Mouse (Mus musculus) stomach, embryonic 15.5 days (tissue): ENCODE measurements at regions not wholly inside any gene's neighbourhood (a gene's known extent, or its start where the extent isn't known, plus 50 kb on each side); places are given as distances from the start of the nearest gene placed in this dataset. TPM values are rescaled to one million over a fixed set of nuclear protein-coding genes. Genes with fewer than 3 reads are reported as not detected.

Source experiments
- ATAC-seq: fragments of 200-750 bp; cut with Nextera tagmentation; 2 replicates; pipeline ENCODE4 v1.8.0; 2017; ENCODE audit warnings: low read depth, moderate number of reproducible peaks, moderate TSS enrichment; ENCODE audit not compliant: insufficient read depth, low FRiP score
- H3K27ac ChIP-seq: fragments of 300-500 bp; sonication (generic); 2 replicates; pipeline ENCODE4 v1.5.1; 2015; ENCODE audit warnings: mild to moderate bottlenecking, inconsistent platforms
- H3K27me3 ChIP-seq: fragments of 300-500 bp; sonication (generic); replicated peaks from 2 replicates; pipeline ENCODE4 v1.6.1; 2015; ENCODE audit warnings: inconsistent platforms
- H3K36me3 ChIP-seq: fragments of 300-500 bp; sonication (generic); 2 replicates; pipeline ENCODE4 v1.6.1; 2015; ENCODE audit warnings: inconsistent platforms
- H3K4me1 ChIP-seq: fragments of 300-500 bp; sonication (generic); 2 replicates; pipeline ENCODE4 v1.6.1; 2015; ENCODE audit warnings: inconsistent platforms
- H3K4me2 ChIP-seq: fragments of 300-500 bp; sonication (generic); 2 replicates; pipeline ENCODE4 v1.6.1; 2015; ENCODE audit warnings: mild to moderate bottlenecking, inconsistent platforms
- H3K4me3 ChIP-seq: fragments of 300-500 bp; sonication (generic); replicated peaks from 2 replicates; pipeline ENCODE4 v1.5.1; 2015; ENCODE audit warnings: inconsistent platforms
- H3K9ac ChIP-seq: fragments of 300-500 bp; sonication (generic); 2 replicates; pipeline ENCODE4 v1.6.1; 2015; ENCODE audit warnings: inconsistent platforms
- H3K9me3 ChIP-seq: fragments of 300-500 bp; sonication (generic); 2 replicates; pipeline ENCODE4 v1.6.1; 2016; ENCODE audit warnings: inconsistent platforms
- WGBS: fragments of 180-500 bp; shearing (Covaris S2); methylation state at CpG from one replicate; pipeline ENCODE4 v1.1.7; 2015; 5-methylcytosine and 5-hydroxymethylcytosine counted together
- microRNA-seq: library from miRNA; unstranded; fragments of <30 nt; microRNA quantifications from one replicate; pipeline ENCODE4, GENCODE M21; 2016

GRCm38 (mm10) chr13:98546116-98546515, 54.3 kb upstream of the Gm10320 start:
- Histone ChIP-seq H3K4me3 (no peak overlapping the region), H3K36me3 (no peaks in the 10 kb centered on the region), H3K27ac (no peak overlapping the region), H3K4me1 (no peaks in the 10 kb centered on the region), H3K9me3 (no peaks in the 10 kb centered on the region), H3K27me3 (no peaks in the 10 kb centered on the region), H3K9ac (no peak overlapping the region), H3K4me2 (no peak overlapping the region)
- no peak for ATAC-seq
- 52% methylated on average over 5 of the region's 5 CpGs for WGBS

GRCm38 (mm10) chr13:98545398-98545797, 53.6 kb upstream of the Gm10320 start:
- no peak for ATAC-seq
- H3K4me3 ChIP-seq = no peak overlapping the region
- 73% methylated on average over 5 of the region's 5 CpGs for WGBS

GRCm38 (mm10) chr13:98544051-98544450, 52.2 kb upstream of the Gm10320 start:
- no peak overlapping the region for H3K9ac ChIP-seq
- H3K27ac ChIP-seq = no peak overlapping the region
- H3K36me3 ChIP-seq = no peaks in the 10 kb centered on the region
- H3K9me3 ChIP-seq = no peaks in the 10 kb centered on the region
- H3K4me3 ChIP-seq = no peak overlapping the region
- H3K27me3 ChIP-seq = no peaks in the 10 kb centered on the region
- no peak for ATAC-seq
- no peak overlapping the region for H3K4me2 ChIP-seq
- no peaks in the 10 kb centered on the region for H3K4me1 ChIP-seq
- WGBS = 90% methylated on average over 10 of the region's 10 CpGs

More at GRCm38 (mm10) chr13:98545398-98545797, 53.6 kb upstream of the Gm10320 start:
- H3K9me3 ChIP-seq = no peaks in the 10 kb centered on the region
- no peak overlapping the region; the same call in 1 of the 2 replicates for H3K27ac ChIP-seq
- no peak overlapping the region for H3K4me2 ChIP-seq
- no peaks in the 10 kb centered on the region for H3K36me3 ChIP-seq
- no peaks in the 10 kb centered on the region for H3K27me3 ChIP-seq
- H3K9ac ChIP-seq = no peak overlapping the region
- no peaks in the 10 kb centered on the region for H3K4me1 ChIP-seq

Small RNA genes in the stretch of these regions (microRNA-seq; reads per million reads assigned to microRNA genes)
- gene Gm22698 = not detected
